Mouse (Mus musculus): Measurements from ENCODE around the gene Scyl3.

Scyl3 gene

DNA sequence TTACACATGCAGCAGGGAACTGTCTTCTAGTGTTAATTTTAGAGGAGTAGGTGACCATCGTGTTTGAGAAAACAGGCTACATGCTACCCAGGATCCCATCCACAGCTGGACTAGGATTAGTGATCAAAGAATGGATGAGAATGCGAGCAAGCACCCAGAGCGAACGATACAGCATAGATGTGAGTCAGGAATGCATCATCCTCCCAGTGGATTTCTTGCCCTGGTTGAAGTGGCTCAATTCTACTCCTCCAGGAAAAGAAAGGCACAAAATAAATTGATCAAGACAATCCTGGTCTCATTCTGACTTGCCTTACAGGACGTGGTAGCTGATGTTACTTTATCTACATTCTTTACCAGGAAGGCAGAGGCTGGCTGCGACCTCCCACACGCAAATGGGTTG, at the start of gene Scyl3:
Gene Scyl3 (plus strand): TSS at position 255 of the 400 bp plus-strand sequence.
- DNase-seq (ENCODE audit: low spot score in 2 of 2): no peak

- no peak for DNase-seq (ENCODE audit: low spot score in 2 of 2)
Measured at GRCm38 (mm10) chr1:163889629-163890028, 39.3 kb upstream of the Scyl3 start.

DNA sequence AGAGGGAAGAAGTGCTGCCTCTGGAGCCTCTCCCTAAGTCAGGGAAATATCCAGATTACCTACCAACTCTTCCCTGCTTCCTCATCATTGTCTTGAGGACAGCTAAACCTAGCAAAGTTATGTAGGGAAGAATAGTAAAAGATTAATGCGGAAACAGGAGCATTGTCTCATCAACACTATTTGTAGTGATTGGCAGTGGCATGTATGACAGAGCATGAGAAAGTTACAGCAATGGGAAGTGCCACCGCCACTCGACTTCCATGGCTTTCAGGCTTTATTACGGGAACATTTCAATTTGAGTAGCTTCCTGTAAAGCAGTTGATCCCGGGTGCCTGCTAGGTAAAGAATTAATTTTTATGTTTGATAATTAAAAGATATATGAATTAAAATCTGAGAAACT, 35.6 kb upstream of the Scyl3 start:
- no peak for DNase-seq (ENCODE audit: low spot score in 2 of 2)

DNA sequence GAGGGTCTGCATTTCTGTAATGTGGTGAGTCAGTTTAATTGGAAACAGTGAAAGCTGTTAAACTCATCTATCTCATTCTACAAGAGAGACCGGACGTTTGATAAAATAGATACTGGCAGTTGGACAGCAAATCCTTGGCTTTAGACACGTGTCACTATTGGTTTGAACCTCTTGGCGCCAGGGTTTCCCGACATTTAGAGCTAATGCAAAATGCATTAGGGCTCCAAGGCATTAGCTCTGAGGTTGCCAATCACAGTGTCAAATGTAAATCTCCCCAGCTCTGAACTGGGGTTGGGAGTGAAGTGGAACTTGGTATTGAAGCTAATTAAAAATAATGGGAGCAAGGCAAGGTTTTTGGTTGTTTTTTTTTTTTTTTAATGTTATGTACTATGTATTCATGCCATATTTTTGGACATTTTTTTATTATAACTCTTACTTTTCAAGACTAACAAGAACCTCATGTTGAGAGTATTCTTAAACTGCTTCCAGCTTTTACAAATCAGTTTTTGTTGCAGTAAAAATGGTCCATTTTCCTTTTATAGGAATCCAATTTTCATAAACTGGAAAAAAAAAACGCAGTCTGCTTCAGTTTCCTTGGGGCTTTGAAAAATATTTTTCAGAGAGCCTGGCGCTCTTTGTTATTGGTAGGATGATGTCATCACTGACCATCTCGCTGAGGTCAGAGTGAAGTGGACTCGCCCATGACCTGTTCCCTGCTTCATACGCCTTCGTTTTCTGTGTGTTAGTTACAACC, 34.9 kb upstream of the Scyl3 start:
- DNase-seq (ENCODE audit: low spot score in 2 of 2): no peak

DNA sequence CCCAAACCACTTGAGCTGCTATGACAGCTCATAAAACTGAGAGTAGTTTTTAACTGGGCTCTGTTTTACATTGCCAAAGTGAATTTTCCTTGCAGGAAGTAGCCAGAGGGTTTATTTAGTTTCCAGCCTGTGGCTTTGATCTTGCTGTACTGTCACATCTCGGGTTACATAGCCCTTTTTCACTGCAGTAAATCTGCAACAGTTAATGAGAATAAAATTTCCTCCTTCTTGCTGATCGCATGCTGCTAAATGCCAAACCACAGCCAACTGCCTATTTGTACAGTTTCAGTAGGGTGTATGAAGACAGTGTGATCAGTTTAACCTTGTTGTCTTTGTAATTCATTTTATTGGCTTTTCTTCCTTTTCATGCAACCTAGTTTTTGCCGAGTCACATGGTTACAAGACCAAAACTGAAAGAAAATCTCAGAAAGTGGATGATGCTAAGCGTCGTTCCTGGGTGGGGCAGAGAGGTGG, 30.6 kb upstream of the Scyl3 start:
- no peak for DNase-seq (ENCODE audit: low spot score in 2 of 2)

DNA sequence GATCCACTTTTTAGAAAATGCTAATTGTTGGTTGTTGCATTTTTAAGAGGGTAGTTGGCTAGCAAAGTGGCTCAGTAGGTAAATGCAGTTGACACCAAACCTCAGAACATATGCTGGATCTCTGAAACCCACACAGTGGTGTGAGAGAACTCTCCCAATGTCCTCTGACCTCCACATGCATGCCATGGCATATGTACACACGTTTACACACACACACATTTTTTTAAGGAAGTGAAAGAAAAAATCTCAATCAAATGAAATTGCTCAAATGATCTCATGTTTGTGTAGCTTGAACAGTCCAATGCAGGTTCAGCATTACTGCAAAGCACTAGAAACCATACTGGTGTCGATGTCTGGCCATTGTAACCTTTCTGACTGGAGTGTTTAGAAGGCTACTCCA, 29.3 kb upstream of the Scyl3 start:
- DNase-seq (ENCODE audit: low spot score in 2 of 2): no peak

DNA sequence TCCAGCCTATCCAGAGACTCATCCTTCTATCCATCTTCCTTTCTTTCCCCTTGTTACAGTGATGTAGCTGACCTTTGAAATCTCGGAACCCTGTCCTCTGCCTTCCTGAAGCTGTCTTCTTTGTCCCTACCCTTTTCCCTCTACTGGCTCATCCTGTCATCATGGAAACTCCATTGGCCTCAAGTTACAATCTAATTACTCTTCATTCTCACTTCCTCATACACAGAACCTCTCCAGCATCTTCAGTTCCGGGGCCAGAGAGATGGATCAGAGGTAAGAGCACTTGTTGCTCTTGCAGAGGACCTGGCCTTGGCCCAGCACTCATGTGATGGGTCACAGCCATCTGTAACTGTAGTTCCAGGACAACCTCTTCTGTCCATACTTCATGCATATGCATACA, 28.7 kb upstream of the Scyl3 start:
- DNase-seq (ENCODE audit: low spot score in 2 of 2): no peak

GRCm38 (mm10) chr1:163903411-163903810, 25.5 kb upstream of the Scyl3 start:
- no peak for DNase-seq (ENCODE audit: low spot score in 2 of 2)

- no peak for DNase-seq (ENCODE audit: low spot score in 2 of 2)
Measured at GRCm38 (mm10) chr1:163907007-163907811, 21.7 kb upstream of the Scyl3 start.

DNA sequence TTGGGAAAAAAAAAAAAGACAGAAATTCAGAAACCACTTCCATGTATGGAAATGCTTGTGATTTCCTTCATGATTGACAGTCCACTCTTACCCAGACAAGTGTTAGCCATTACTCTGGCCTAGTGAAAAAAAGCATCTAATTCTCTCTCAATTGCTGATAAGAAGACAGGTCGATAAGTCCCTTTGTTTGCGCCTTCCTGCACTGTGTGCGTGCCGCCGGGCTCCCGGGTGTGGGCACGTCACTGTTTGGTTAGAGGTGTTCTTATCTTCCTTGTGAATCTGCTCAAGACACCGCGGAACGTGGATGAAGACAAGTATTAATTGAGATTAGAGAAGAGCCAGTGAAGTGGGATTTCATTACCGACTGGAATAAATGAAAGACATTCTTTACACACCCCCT, 20.5 kb upstream of the Scyl3 start:
- DNase-seq (ENCODE audit: low spot score in 2 of 2): no peak

- peak in 1 of 2 experiments; percentile 34 for DNase-seq (ENCODE audit: low spot score in 2 of 2)
Measured at GRCm38 (mm10) chr1:163910343-163910742, 18.6 kb upstream of the Scyl3 start.

DNA sequence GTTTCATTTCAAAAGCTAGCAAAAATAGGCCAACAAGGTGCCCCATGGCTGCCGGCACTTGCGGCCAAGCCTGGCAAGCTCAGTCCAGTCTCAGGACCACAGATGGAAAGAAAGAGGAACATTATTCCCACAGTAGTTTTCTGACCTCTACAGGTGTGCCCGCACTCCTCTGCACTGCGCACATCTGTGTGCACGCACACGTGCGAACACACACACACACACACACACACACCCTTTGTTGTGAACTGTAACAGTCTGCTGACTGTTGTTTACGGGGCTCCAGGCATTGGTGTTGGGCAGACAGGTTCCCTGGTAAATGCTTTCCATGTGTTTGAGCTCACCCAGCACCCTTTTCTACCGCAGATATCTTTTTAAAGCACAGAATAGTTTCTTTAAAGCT, 18.1 kb upstream of the Scyl3 start:
- no peak for DNase-seq (ENCODE audit: low spot score in 2 of 2)

DNA sequence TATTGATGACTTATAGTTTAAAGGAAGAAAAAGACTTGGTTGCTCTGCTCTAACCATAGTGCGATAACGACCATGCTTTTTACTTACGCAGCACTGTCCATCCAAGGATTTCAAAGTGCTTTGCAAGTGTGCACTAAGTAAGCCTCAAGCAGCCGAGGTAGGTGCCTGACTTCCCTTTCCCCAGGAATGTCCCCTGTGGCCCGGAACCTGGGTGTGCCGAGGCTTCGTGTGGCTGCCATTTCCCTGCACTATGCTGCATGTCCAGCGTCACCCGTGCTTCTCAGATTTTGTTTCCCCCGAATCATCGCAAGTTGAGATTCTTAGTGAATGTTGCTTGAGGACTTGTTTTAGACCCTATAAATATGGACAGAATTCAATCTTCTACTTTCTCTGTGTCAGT, 16.9 kb upstream of the Scyl3 start:
- no peak for DNase-seq (ENCODE audit: low spot score in 2 of 2)

GRCm38 (mm10) chr1:163917349-163918160, 11.3 kb upstream of the Scyl3 start:
- no peak for DNase-seq (ENCODE audit: low spot score in 2 of 2)

- peak in 1 of 2 experiments; percentile 33 for DNase-seq (ENCODE audit: low spot score in 2 of 2)
Measured at GRCm38 (mm10) chr1:163924093-163924492, 4.8 kb upstream of the Scyl3 start.

DNA sequence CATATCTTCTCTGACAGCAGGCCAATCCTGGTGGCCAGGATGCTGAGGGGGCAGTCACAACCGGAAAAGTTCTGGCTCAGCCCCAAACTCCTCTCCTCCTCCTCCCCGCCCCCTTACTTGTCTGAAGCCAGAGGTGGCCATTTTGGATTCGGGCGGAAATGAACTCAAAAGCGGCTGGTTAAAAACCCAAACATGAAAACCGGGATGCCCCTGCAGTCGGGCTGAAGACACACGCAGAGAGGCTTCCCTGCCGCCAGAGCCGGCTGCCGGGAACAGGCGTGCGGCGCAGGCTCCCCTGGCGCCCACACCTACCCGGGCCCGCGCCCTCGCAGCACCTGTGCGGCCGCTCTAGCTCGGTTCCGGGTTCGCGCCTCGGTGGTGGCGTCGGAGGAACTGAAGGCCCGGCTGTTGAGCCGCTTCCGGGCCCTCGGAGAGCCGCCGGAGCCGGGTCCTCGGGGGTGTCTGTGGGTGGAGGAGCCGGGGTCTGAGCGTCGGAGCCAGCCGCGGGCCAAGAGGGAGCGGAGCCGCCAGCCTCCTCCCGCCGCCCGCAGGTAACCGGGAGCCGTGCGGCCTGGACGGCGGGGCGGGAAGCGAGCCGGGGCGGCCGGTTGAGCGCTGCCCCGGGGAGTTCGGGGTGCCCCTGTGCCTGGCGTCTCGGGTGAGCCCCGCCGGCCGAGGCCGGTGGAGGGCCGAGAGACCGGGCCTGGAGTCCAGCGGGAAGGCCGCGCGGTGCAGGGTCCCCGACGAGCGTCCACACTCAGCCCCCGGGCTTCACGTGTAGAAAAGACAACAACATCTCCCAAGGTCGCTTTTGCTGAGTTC, 947 bp downstream of the Scyl3 start:
- peak; percentile 62 to 90 for DNase-seq (ENCODE audit: low spot score in 2 of 2)

DNA sequence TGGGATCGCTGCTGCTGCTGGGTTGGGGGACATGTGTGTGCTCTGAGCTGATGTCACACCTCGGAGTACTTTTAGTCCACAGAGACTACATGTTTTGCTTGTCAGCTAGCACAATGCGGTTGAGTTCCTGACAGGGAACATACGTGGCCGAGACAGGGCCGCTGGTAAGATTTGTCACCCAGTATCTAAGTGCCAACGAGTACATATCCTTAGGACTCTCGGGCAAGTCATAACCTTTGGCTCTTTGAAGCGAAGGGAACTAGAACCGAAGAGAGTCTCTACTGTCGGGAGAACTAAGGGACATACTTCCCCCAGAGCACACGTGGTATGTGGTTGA, 1.5 kb downstream of the Scyl3 start:
- DNase-seq (ENCODE audit: low spot score in 2 of 2): no peak

GRCm38 (mm10) chr1:163931801-163932200, 2.9 kb downstream of the Scyl3 start:
- DNase-seq (ENCODE audit: low spot score in 2 of 2): no peak

DNA sequence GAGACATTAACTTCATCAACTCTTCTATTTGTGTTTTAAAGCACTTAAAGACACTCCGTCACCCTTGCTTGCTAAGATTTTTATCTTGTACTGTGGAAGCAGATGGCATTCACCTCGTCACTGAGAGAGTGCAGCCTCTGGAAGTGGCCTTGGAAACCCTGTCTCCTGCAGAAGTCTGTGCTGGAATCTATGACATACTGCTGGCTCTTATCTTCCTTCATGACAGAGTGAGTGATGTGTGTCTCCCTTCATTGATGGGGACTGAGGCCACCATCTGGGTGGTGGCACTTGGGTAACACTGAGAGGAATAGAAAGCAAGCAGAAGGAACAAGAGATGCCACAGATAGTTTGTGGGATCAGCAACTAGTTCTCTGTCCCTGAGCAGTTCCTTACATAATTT, 5.7 kb downstream of the Scyl3 start:
- no peak for DNase-seq (ENCODE audit: low spot score in 2 of 2)

GRCm38 (mm10) chr1:163942056-163942455, 13.2 kb downstream of the Scyl3 start:
- no peak for DNase-seq (ENCODE audit: low spot score in 2 of 2)

DNA sequence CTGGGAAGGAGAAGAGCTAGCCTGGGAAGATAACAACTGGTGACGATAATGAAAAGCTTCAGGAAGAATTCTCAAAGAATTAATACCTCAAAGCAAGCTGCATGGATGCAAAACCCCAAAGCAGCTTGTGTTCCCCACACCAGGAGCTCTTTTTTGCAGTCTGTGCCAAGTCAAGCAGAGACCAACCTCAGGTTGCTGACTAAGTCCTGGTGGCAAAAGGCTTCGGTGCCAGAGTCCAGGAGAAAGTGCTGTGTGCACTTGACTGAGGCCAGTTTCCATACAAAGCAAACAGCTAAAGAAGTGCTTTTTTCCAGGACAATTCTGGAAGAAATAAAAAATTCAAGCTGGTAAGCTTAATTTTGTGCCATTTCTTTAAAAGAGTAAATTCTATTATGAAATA, 24.5 kb downstream of the Scyl3 start:
- no peak for DNase-seq (ENCODE audit: low spot score in 2 of 2)

Measured in left cerebral cortex, adult 9 months (tissue).